Mouse (Mus musculus): ENCODE data around the gene Cox5b. TPM values are rescaled to one million over a fixed set of nuclear protein-coding genes. Genes with fewer than 3 reads are reported as not detected.

The Cox5b gene
- 606 and 777 TPM in 2 replicates for polyA plus RNA-seq (2014; fragmentation: Nextera tagmentation; extraction: Ambion mirVana)

DNA sequence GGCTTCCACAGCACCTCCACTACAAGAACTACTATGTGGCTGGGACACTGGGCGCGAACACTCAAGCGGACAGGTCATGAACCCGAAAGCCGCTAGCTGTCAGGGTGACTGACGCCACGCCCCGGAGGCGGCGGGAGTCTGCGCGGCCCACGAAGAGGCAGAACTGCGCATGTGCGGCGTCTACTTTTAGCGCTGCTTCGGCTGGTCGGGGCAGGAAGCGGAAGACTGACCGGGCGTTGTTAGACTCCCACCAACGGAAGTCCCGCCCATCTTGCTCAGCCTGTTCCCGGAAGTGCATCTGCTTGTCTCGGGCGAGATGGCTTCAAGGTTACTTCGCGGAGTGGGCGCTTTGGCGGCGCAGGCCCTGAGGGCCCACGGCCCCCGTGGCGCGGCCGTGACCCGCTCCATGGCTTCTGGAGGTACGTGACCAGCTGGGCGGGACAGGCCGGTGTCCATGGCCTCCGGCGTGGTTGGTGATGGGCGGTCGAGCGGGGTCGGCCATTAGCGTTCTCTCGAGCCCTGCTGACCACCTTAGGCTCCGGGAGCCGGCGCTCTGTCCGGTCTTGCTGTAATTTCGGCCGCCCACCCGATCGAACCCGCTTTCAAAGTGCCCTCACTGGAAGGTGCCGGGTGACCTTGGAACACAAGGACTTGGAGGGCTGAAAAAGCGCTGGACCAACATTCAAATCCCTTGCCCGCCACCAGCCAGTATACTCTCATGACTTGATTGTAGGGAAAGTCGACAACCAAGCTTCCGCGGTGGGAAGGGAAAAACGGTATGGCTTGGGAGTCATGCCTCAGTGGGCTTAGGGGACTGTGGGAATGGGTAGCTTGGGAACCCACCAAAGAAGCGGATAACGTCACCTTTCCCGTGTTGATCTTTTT lies at the start of gene Cox5b:
Gene Cox5b (plus strand): TSS at position 179 of the 885 bp plus-strand sequence.
- H3K27me3 ChIP-seq (ENCODE audit: control insufficient read depth, insufficient read depth, low read length) = no peaks in the 10 kb centered on the region
- peak; percentile 95 for ATAC-seq (ENCODE audit: low FRiP score, low TSS enrichment)
- under 1% methylated on average over 66 of the region's 68 CpGs for WGBS

GRCm38 (mm10) chr1:36643957-36644614 lies 47.2 kb upstream of the Cox5b start:
- Histone ChIP-seq H3K27me3 (ENCODE audit: control insufficient read depth, insufficient read depth, low read length) (no peaks in the 10 kb centered on the region), H3K4me2 (ENCODE audit: low read length) (no peak overlapping the region), H3K9ac (replicated peaks; ENCODE audit: low read length) (no peak overlapping the region), H3K9me3 (ENCODE audit: control insufficient read depth, low read length) (no peaks in the 10 kb centered on the region), H3K36me3 (ENCODE audit: control insufficient read depth, insufficient read depth, low read length) (no peaks in the 10 kb centered on the region), H3K4me3 (replicated peaks; ENCODE audit: low read depth, low read length) (no peak overlapping the region), H3K27ac (replicated peaks; ENCODE audit: low read depth, low read length) (no peak overlapping the region), H3K4me1 (ENCODE audit: control insufficient read depth, insufficient read depth, low read length) (no peaks in the 10 kb centered on the region; the same call in 1 of the 2 replicates)
- WGBS = 92% methylated on average over 7 of the region's 7 CpGs
- ATAC-seq (ENCODE audit: low FRiP score, low TSS enrichment) (no peak), DNase-seq (no peak)

More for the DNA sequence above, at the start of gene Cox5b:
- H3K27ac ChIP-seq (replicated peaks; ENCODE audit: low read depth, low read length) = no peak within 1 kb of the TSS; the same call in 1 of the 2 replicates
- no peaks in the 10 kb centered on the region for H3K9me3 ChIP-seq (ENCODE audit: control insufficient read depth, low read length)
- H3K4me3 ChIP-seq (replicated peaks; ENCODE audit: low read depth, low read length) = peak within 1 kb of the TSS; percentile 62
- DNase-seq = peak; percentile 100
- H3K36me3 ChIP-seq (ENCODE audit: control insufficient read depth, insufficient read depth, low read length) = peaks cover 19% of the 10 kb centered on the region
- H3K4me1 ChIP-seq (ENCODE audit: control insufficient read depth, insufficient read depth, low read length) = peaks cover 6% of the 10 kb centered on the region
- peak within 1 kb of the TSS; percentile 67 for H3K9ac ChIP-seq (replicated peaks; ENCODE audit: low read length)
- H3K4me2 ChIP-seq (ENCODE audit: low read length) = peak within 1 kb of the TSS; percentile 76

DNA sequence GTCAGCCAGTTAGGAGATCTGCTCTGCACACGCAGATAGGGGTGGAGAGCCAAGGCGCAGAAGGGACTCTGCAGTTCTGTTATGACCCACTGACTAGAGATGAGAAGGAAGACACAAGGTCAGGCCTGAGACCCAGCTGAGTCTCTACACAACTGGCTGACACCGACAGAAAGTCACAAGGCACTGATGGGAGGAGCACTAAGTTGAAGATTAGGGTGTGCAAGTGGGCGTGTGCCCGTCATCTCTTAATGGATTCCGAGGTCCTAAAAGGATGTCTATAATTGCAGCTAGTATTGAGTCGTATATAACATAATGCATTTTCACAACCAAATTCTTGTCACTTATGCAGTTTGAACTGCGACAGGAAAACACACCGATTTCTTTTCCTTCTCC lies 46.6 kb upstream of the Cox5b start:
- H3K4me2 ChIP-seq (ENCODE audit: low read length) = no peak overlapping the region
- no peak for ATAC-seq (ENCODE audit: low FRiP score, low TSS enrichment)
- no peak for DNase-seq
- H3K36me3 ChIP-seq (ENCODE audit: control insufficient read depth, insufficient read depth, low read length) = no peaks in the 10 kb centered on the region
- no peak overlapping the region for H3K4me3 ChIP-seq (replicated peaks; ENCODE audit: low read depth, low read length)
- no peaks in the 10 kb centered on the region for H3K9me3 ChIP-seq (ENCODE audit: control insufficient read depth, low read length)
- no peaks in the 10 kb centered on the region for H3K27me3 ChIP-seq (ENCODE audit: control insufficient read depth, insufficient read depth, low read length)
- H3K4me1 ChIP-seq (ENCODE audit: control insufficient read depth, insufficient read depth, low read length) = no peaks in the 10 kb centered on the region; the same call in 1 of the 2 replicates
- H3K9ac ChIP-seq (replicated peaks; ENCODE audit: low read length) = no peak overlapping the region
- WGBS = 86% methylated on average over 9 of the region's 9 CpGs
- H3K27ac ChIP-seq (replicated peaks; ENCODE audit: low read depth, low read length) = no peak overlapping the region

DNA sequence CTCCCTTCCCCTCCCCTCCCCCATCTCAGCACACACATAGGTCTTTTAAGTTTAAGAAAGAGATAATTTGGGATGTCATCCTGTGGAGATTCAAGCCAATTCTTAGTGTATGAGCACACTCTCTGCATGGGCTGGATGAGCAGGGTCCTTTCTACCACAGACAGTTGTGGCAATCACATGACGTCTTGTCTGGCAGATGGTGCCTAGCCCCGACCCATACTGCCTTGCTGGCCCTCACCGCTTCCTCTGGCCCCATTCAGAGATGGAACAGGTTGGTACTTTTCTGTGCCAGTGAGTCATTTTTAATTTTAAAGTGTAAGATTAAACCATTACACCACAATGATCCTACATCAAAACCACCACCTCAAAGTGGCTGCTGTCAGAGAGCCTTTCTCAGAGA lies 45.0 kb upstream of the Cox5b start:
- H3K4me3 ChIP-seq (replicated peaks; ENCODE audit: low read depth, low read length) = no peak overlapping the region
- no peaks in the 10 kb centered on the region; the same call in 1 of the 2 replicates for H3K4me1 ChIP-seq (ENCODE audit: control insufficient read depth, insufficient read depth, low read length)
- H3K27ac ChIP-seq (replicated peaks; ENCODE audit: low read depth, low read length) = no peak overlapping the region
- 66% methylated on average over 3 of the region's 3 CpGs for WGBS
- H3K27me3 ChIP-seq (ENCODE audit: control insufficient read depth, insufficient read depth, low read length) = no peaks in the 10 kb centered on the region
- H3K36me3 ChIP-seq (ENCODE audit: control insufficient read depth, insufficient read depth, low read length) = no peaks in the 10 kb centered on the region
- no peak for ATAC-seq (ENCODE audit: low FRiP score, low TSS enrichment)
- no peaks in the 10 kb centered on the region for H3K9me3 ChIP-seq (ENCODE audit: control insufficient read depth, low read length)
- no peak for DNase-seq
- no peak overlapping the region for H3K9ac ChIP-seq (replicated peaks; ENCODE audit: low read length)
- H3K4me2 ChIP-seq (ENCODE audit: low read length) = no peak overlapping the region

DNA sequence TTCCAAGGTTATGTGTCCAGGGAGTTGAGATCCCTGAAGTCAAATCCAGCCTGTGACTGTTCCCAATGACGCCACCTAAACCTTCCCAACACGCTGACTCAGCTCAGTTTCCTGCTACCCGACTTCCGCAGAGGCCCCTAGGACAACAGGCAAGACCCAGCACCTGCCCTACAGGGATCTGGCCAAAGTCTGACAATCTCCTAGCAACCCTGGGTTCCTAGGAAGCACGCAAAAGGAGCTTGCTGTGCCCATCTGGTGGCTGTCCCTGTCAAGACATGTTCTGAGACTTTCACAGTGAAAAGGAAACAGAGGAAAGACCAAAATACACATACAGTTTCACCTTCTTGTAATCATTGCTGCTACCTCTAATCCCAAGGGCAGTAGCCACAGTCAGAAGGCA lies 43.6 kb upstream of the Cox5b start:
- no peak for ATAC-seq (ENCODE audit: low FRiP score, low TSS enrichment)
- 68% methylated on average over 5 of the region's 5 CpGs for WGBS
- H3K4me1 ChIP-seq (ENCODE audit: control insufficient read depth, insufficient read depth, low read length) = no peaks in the 10 kb centered on the region; the same call in 1 of the 2 replicates
- H3K27ac ChIP-seq (replicated peaks; ENCODE audit: low read depth, low read length) = no peak overlapping the region
- H3K4me3 ChIP-seq (replicated peaks; ENCODE audit: low read depth, low read length) = no peak overlapping the region
- no peaks in the 10 kb centered on the region for H3K36me3 ChIP-seq (ENCODE audit: control insufficient read depth, insufficient read depth, low read length)
- DNase-seq = no peak
- no peak overlapping the region for H3K4me2 ChIP-seq (ENCODE audit: low read length)
- H3K9me3 ChIP-seq (ENCODE audit: control insufficient read depth, low read length) = no peaks in the 10 kb centered on the region
- H3K9ac ChIP-seq (replicated peaks; ENCODE audit: low read length) = no peak overlapping the region
- H3K27me3 ChIP-seq (ENCODE audit: control insufficient read depth, insufficient read depth, low read length) = no peaks in the 10 kb centered on the region

GRCm38 (mm10) chr1:36655039-36655438 lies 36.2 kb upstream of the Cox5b start:
- ATAC-seq (ENCODE audit: low FRiP score, low TSS enrichment) (no peak), DNase-seq (no peak)
- Histone ChIP-seq H3K4me1 (ENCODE audit: control insufficient read depth, insufficient read depth, low read length) (no peaks in the 10 kb centered on the region), H3K36me3 (ENCODE audit: control insufficient read depth, insufficient read depth, low read length) (no peaks in the 10 kb centered on the region), H3K27me3 (ENCODE audit: control insufficient read depth, insufficient read depth, low read length) (no peaks in the 10 kb centered on the region), H3K4me2 (ENCODE audit: low read length) (no peak overlapping the region), H3K4me3 (replicated peaks; ENCODE audit: low read depth, low read length) (no peak overlapping the region), H3K9me3 (ENCODE audit: control insufficient read depth, low read length) (no peaks in the 10 kb centered on the region), H3K27ac (replicated peaks; ENCODE audit: low read depth, low read length) (no peak overlapping the region), H3K9ac (replicated peaks; ENCODE audit: low read length) (no peak overlapping the region)
- 92% methylated on average over 5 of the region's 5 CpGs for WGBS

GRCm38 (mm10) chr1:36656233-36656632 lies 35.0 kb upstream of the Cox5b start:
- Histone ChIP-seq H3K4me2 (ENCODE audit: low read length) (no peak overlapping the region), H3K36me3 (ENCODE audit: control insufficient read depth, insufficient read depth, low read length) (no peaks in the 10 kb centered on the region), H3K4me1 (ENCODE audit: control insufficient read depth, insufficient read depth, low read length) (no peaks in the 10 kb centered on the region), H3K9ac (replicated peaks; ENCODE audit: low read length) (no peak overlapping the region), H3K9me3 (ENCODE audit: control insufficient read depth, low read length) (no peaks in the 10 kb centered on the region), H3K27me3 (ENCODE audit: control insufficient read depth, insufficient read depth, low read length) (no peaks in the 10 kb centered on the region), H3K4me3 (replicated peaks; ENCODE audit: low read depth, low read length) (no peak overlapping the region), H3K27ac (replicated peaks; ENCODE audit: low read depth, low read length) (no peak overlapping the region)
- DNase-seq (no peak), ATAC-seq (ENCODE audit: low FRiP score, low TSS enrichment) (no peak)
- 94% methylated on average over 3 of the region's 3 CpGs for WGBS

GRCm38 (mm10) chr1:36657658-36658415 lies 33.4 kb upstream of the Cox5b start:
- no peaks in the 10 kb centered on the region for H3K27me3 ChIP-seq (ENCODE audit: control insufficient read depth, insufficient read depth, low read length)
- H3K27ac ChIP-seq (replicated peaks; ENCODE audit: low read depth, low read length) = no peak overlapping the region
- no peak overlapping the region for H3K4me3 ChIP-seq (replicated peaks; ENCODE audit: low read depth, low read length)
- no peaks in the 10 kb centered on the region for H3K4me1 ChIP-seq (ENCODE audit: control insufficient read depth, insufficient read depth, low read length)
- ATAC-seq (ENCODE audit: low FRiP score, low TSS enrichment) (no peak), DNase-seq (no peak)
- 74% methylated on average over 4 of the region's 4 CpGs for WGBS
- H3K9me3 ChIP-seq (ENCODE audit: control insufficient read depth, low read length) = no peaks in the 10 kb centered on the region
- no peak overlapping the region for H3K4me2 ChIP-seq (ENCODE audit: low read length)
- H3K9ac ChIP-seq (replicated peaks; ENCODE audit: low read length) = no peak overlapping the region
- H3K36me3 ChIP-seq (ENCODE audit: control insufficient read depth, insufficient read depth, low read length) = no peaks in the 10 kb centered on the region

Data from midbrain, embryonic 14.5 days (tissue).